Mouse (Mus musculus) midbrain, embryonic 13.5 days (tissue): ENCODE measurements around the gene Slc30a5. TPM values are rescaled to one million over a fixed set of nuclear protein-coding genes. Genes with fewer than 3 reads are reported as not detected.
"Not testable (repeated sequence)": the region's sequence is repeated elsewhere in the genome, so short reads cannot be mapped to it uniquely, and the experiment has no call there.

Experiments
- ATAC-seq: fragments of 200-750 bp; cut with Nextera tagmentation; 2 replicates; pipeline ENCODE4 v1.8.0; 2017; ENCODE audit warnings: mild to moderate bottlenecking, moderate TSS enrichment, moderate library complexity
- H3K27ac ChIP-seq: fragments of 300-500 bp; sonication (generic); 2 replicates; pipeline ENCODE4 v1.5.1; 2015; ENCODE audit warnings: inconsistent platforms, mild to moderate bottlenecking, moderate library complexity
- H3K27me3 ChIP-seq: fragments of 300-500 bp; sonication (generic); 2 replicates; pipeline ENCODE4 v1.6.1; 2015; ENCODE audit warnings: mild to moderate bottlenecking, inconsistent platforms
- H3K36me3 ChIP-seq: fragments of 300-500 bp; sonication (generic); 2 replicates; pipeline ENCODE4 v1.6.1; 2015; ENCODE audit warnings: mild to moderate bottlenecking, inconsistent platforms
- H3K4me1 ChIP-seq: fragments of 300-500 bp; sonication (generic); replicated peaks from 2 replicates; pipeline ENCODE4 v1.6.1; 2015; ENCODE audit warnings: inconsistent platforms
- H3K4me2 ChIP-seq: fragments of 300-500 bp; sonication (generic); replicated peaks from 2 replicates; pipeline ENCODE4 v1.6.1; 2015; ENCODE audit warnings: moderate library complexity, mild to moderate bottlenecking, inconsistent platforms
- H3K4me3 ChIP-seq: fragments of 300-500 bp; sonication (generic); replicated peaks from 2 replicates; pipeline ENCODE4 v1.5.1; 2015; ENCODE audit warnings: mild to moderate bottlenecking, inconsistent platforms
- H3K9ac ChIP-seq: fragments of 300-500 bp; sonication (generic); replicated peaks from 2 replicates; pipeline ENCODE4 v1.6.1; 2015; ENCODE audit warnings: mild to moderate bottlenecking, inconsistent platforms
- H3K9me3 ChIP-seq: fragments of 300-500 bp; sonication (generic); 2 replicates; pipeline ENCODE4 v1.6.1; 2016; ENCODE audit warnings: mild to moderate bottlenecking, inconsistent platforms
- WGBS: fragments of 180-500 bp; shearing (Covaris S2); methylation state at CpG from one replicate; pipeline ENCODE4 v1.1.7; 2015; 5-methylcytosine and 5-hydroxymethylcytosine counted together
- polyA plus RNA-seq: library from polyadenylated mRNA; unstranded; fragments of >200 nt; fragmentation: Nextera tagmentation; extraction: Ambion mirVana; gene quantifications from 2 replicates; pipeline ENCODE4 v1.2.1, GENCODE M21; 2015

Slc30a5 gene
- polyA plus RNA-seq, 1 experiment from 2014 or later: 32.5 TPM

DNA sequence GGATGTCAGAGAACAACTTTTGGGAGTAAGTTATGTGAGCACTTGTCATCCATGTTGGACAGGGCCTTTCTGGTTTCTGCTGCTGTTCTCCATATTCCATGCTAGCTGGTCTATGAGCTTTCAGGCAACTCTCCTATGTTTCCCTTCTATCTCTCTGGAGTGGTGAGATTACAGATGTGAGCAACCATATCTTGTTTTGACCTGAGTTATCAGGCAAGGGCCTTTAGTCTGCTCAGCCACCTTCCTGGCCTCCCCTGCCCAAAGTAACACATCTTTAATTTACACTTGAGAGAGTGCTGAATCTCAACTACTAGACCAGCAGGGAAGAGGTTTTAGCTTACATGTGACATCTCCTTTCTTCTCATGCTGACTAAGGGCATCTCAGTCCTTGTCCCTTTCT, 32.5 kb upstream of the Slc30a5 start:
- ATAC-seq: no peak
- no peak overlapping the region for H3K4me2 ChIP-seq
- no peaks in the 10 kb centered on the region for H3K36me3 ChIP-seq
- no peaks in the 10 kb centered on the region for H3K9me3 ChIP-seq
- H3K4me1 ChIP-seq: no peaks in the 10 kb centered on the region
- H3K4me3 ChIP-seq: no peak overlapping the region
- H3K27ac ChIP-seq: no peak overlapping the region
- H3K9ac ChIP-seq: no peak overlapping the region
- H3K27me3 ChIP-seq: no peaks in the 10 kb centered on the region

DNA sequence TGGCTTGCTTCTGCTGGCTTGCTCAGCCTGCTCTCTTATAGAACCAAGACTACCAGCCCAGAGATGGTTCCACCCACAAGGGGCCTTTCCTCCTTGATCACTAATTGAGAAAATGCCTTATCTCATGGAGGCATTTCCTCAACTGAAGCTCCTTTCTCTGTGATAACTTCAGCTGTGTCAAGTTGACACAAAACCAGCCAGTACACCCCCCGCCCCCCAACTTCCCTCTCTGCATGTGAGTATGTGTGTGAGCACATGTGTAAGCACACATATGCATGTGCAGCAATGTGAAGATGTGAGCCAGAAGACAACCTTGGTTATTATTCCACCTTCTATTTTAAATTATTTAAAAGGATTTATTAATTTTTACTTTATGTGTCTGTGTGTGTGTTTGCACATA, 30.7 kb upstream of the Slc30a5 start:
- H3K27ac ChIP-seq, H3K4me3 ChIP-seq, H3K4me1 ChIP-seq, H3K9me3 ChIP-seq, H3K36me3 ChIP-seq, ATAC-seq, H3K27me3 ChIP-seq, H3K4me2 ChIP-seq, H3K9ac ChIP-seq: not testable (repeated sequence)
- WGBS: 81% methylated on average over 1 of the region's 1 CpGs

DNA sequence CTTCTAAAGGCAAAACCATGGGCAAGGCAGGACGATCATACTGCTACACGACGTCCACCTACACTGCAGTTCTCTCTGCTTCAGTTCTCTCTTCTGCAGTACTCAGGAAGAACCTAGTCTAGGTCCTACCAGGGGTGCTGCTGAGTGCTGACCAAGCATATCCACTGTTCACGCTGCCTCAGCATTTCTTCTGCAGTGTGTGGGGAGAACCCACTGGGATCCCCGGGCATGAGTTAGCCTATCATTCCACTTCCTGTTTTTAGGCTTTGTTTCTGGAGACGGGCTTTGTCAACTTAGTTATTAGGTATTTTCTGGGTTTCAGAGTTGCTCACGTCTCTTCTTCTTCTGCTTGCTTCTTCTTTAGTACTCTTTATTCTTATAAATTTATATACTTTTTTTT, 25.9 kb upstream of the Slc30a5 start:
- H3K4me3 ChIP-seq: no peak overlapping the region
- no peak overlapping the region for H3K27ac ChIP-seq
- H3K4me2 ChIP-seq: no peak overlapping the region
- no peaks in the 10 kb centered on the region for H3K36me3 ChIP-seq
- H3K4me1 ChIP-seq: no peaks in the 10 kb centered on the region
- H3K27me3 ChIP-seq: no peaks in the 10 kb centered on the region
- H3K9ac ChIP-seq: no peak overlapping the region
- no peak for ATAC-seq
- WGBS: 88% methylated on average over 7 of the region's 7 CpGs
- no peaks in the 10 kb centered on the region for H3K9me3 ChIP-seq

DNA sequence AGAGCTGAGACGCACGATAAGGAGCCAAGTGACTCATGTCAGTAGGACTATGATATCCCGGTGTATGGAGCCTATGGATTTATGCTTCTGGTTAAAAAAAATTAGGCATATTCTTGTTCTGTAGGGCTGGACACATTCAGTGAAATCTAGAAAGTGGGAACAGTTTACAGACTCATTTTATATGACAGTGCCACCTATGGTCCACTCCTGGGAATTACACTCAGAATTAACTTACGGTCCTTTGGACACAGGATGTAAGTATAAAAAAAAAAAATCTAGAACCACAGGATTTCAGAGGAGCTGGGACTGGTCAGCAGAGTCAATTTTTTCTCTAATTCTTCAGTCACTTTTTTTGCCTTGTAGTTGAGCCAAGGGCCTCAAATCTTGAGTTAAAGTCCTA, 20.9 kb upstream of the Slc30a5 start:
- no peak overlapping the region for H3K4me2 ChIP-seq
- H3K9me3 ChIP-seq: no peaks in the 10 kb centered on the region
- 57% methylated on average over 4 of the region's 4 CpGs for WGBS
- no peaks in the 10 kb centered on the region for H3K27me3 ChIP-seq
- no peaks in the 10 kb centered on the region for H3K36me3 ChIP-seq
- no peak overlapping the region for H3K27ac ChIP-seq
- H3K4me1 ChIP-seq: no peaks in the 10 kb centered on the region
- no peak overlapping the region for H3K4me3 ChIP-seq
- ATAC-seq: no peak
- no peak overlapping the region for H3K9ac ChIP-seq

- H3K9me3 ChIP-seq: no peaks in the 10 kb centered on the region
- no peaks in the 10 kb centered on the region for H3K4me1 ChIP-seq
- no peak for ATAC-seq
- no peak overlapping the region for H3K27ac ChIP-seq
- no peaks in the 10 kb centered on the region for H3K36me3 ChIP-seq
- 66% methylated on average over 3 of the region's 3 CpGs for WGBS
- H3K4me3 ChIP-seq: no peak overlapping the region
- no peaks in the 10 kb centered on the region for H3K27me3 ChIP-seq
- no peak overlapping the region for H3K4me2 ChIP-seq
- H3K9ac ChIP-seq: no peak overlapping the region
Measured at GRCm38 (mm10) chr13:100853120-100853519, 19.9 kb upstream of the Slc30a5 start.

DNA sequence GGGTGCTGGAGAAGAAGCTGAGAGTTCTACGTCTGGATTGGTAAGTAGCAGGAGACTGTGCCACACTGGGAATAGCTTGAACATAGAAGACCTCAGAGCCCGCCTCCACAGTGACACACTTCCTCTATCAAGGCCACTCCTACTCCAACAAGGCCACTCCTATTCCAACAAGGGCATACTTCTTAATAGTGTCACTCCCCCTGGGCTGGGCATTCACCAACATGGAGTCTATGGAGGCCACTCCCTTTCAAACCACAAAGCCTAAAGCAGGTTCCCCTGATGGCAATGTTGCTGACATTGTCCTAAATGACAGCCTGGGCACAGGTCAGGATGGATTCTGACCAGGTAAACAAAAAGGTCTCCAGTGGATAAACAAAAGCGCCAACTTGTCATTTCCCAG, 15.9 kb upstream of the Slc30a5 start:
- H3K4me1 ChIP-seq: peaks cover 3% of the 10 kb centered on the region
- no peak overlapping the region for H3K27ac ChIP-seq
- H3K9me3 ChIP-seq: no peaks in the 10 kb centered on the region
- WGBS: 91% methylated on average over 3 of the region's 3 CpGs
- H3K4me2 ChIP-seq: no peak overlapping the region
- no peak for ATAC-seq
- H3K9ac ChIP-seq: no peak overlapping the region
- no peaks in the 10 kb centered on the region for H3K36me3 ChIP-seq
- no peak overlapping the region for H3K4me3 ChIP-seq
- no peaks in the 10 kb centered on the region for H3K27me3 ChIP-seq

GRCm38 (mm10) chr13:100846891-100847579, 13.8 kb upstream of the Slc30a5 start:
- Histone ChIP-seq H3K4me3 (0 out of 2 replicates have a peak overlapping the region, but pooled peaks have one; percentile 7), H3K9me3 (no peaks in the 10 kb centered on the region), H3K27me3 (no peaks in the 10 kb centered on the region), H3K9ac (0 out of 2 replicates have a peak overlapping the region, but pooled peaks have one; percentile 21), H3K4me2 (peak overlapping the region; percentile 46), H3K4me1 (peaks cover 3% of the 10 kb centered on the region), H3K36me3 (no peaks in the 10 kb centered on the region), H3K27ac (no peak overlapping the region)
- peak; percentile 86 for ATAC-seq
- WGBS: 38% methylated on average over 21 of the region's 21 CpGs

- 90% methylated on average over 8 of the region's 8 CpGs for WGBS
- no peak overlapping the region for H3K27ac ChIP-seq
Measured at GRCm38 (mm10) chr13:100846254-100846653, 13.0 kb upstream of the Slc30a5 start.

DNA sequence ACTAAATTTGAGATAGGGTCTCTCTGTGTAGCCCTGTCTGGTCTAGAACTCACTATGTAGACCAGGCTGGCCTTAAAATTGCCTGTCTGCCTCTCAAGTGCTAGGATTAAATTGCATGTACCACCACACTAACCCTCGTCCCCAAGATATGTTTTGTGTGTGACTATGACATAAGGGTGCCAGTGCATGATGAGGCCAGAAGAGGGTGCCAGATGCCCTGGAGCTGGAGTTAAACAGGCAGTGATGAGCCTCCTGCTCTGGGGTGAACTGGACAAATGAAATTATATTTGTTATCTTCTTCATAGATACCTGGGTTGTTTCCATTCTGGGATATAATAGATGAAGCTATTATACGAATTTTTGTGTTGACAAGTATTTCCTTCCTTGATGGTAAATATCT, 10.7 kb upstream of the Slc30a5 start:
- Histone ChIP-seq H3K27ac (no peak overlapping the region), H3K36me3 (no peaks in the 10 kb centered on the region), H3K27me3 (no peaks in the 10 kb centered on the region), H3K4me2 (no peak overlapping the region), H3K9ac (no peak overlapping the region), H3K9me3 (no peaks in the 10 kb centered on the region), H3K4me3 (no peak overlapping the region), H3K4me1 (peaks cover 3% of the 10 kb centered on the region)
- ATAC-seq: no peak
- 85% methylated on average over 2 of the region's 2 CpGs for WGBS

More at GRCm38 (mm10) chr13:100846254-100846653, 13.0 kb upstream of the Slc30a5 start:
- Histone ChIP-seq H3K4me1 (peaks cover 3% of the 10 kb centered on the region), H3K27me3 (no peaks in the 10 kb centered on the region), H3K36me3 (no peaks in the 10 kb centered on the region), H3K4me3 (no peak overlapping the region), H3K9me3 (no peaks in the 10 kb centered on the region), H3K9ac (no peak overlapping the region), H3K4me2 (no peak overlapping the region)
- no peak for ATAC-seq

DNA sequence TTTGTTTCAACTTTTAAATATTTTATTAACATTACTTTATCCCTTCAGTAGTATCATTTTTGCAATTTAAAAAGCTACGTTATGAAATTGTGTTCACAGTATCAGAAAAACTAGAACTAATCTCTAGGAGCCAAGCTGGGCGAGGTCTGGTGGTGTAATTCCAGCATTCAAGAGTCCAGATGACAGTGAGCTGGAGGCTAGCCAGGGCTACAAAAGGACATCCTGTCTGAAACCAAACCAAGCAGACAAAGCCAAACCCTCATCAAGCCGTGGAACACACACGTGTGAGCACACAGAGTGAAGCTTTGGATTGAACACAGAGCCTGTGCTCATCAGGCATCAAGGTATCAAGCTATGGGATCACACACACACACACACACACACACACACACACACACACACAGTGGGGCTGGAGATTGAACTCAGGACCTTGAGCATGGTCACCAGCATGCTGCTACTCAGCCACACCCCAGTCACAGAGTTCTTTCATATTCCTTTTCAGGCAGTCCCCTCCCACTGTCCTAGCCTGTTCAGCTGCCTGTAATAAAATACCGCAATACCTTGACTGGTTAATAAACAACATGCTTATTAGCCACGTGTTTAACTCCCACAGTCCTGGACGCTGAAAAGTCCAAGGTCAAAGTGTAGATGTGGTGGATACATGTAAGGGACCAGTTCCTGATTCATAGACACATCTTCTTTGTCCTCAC, 9.9 kb upstream of the Slc30a5 start:
- no peak overlapping the region for H3K27ac ChIP-seq
- no peaks in the 10 kb centered on the region for H3K27me3 ChIP-seq
- no peak overlapping the region for H3K4me3 ChIP-seq
- peaks cover 3% of the 10 kb centered on the region for H3K4me1 ChIP-seq
- H3K9ac ChIP-seq: no peak overlapping the region
- H3K36me3 ChIP-seq: no peaks in the 10 kb centered on the region
- WGBS: 87% methylated on average over 7 of the region's 7 CpGs
- no peak for ATAC-seq
- no peak overlapping the region for H3K4me2 ChIP-seq
- no peaks in the 10 kb centered on the region for H3K9me3 ChIP-seq

DNA sequence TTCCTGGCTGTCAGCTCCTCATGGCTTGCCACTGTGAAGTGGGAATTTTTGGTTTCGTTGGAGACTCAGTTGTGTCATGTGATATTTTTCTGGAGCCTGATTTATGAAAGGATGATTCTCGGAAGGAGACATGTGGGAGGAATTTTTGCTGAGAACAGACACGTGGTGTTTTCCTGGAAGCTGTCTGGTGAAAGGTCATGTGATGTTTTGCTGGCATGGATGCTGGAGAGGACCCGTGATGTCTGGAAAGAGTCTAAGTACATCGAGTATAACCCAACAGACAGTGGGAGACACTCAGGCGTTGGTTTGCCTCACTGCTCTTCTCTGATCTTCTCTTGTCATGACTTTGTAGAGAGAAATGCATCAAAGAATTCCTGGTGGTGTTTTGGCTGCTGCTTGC, 8.5 kb upstream of the Slc30a5 start:
- Histone ChIP-seq H3K9ac (no peak overlapping the region), H3K27me3 (no peaks in the 10 kb centered on the region), H3K4me2 (no peak overlapping the region), H3K4me1 (no peaks in the 10 kb centered on the region), H3K4me3 (no peak overlapping the region), H3K36me3 (no peaks in the 10 kb centered on the region), H3K27ac (no peak overlapping the region), H3K9me3 (no peaks in the 10 kb centered on the region)
- 79% methylated on average over 6 of the region's 6 CpGs for WGBS
- no peak for ATAC-seq

- Histone ChIP-seq H3K27ac (no peak overlapping the region), H3K9ac (no peak overlapping the region), H3K9me3 (no peaks in the 10 kb centered on the region), H3K4me3 (no peak overlapping the region), H3K27me3 (no peaks in the 10 kb centered on the region), H3K36me3 (no peaks in the 10 kb centered on the region), H3K4me1 (peaks cover 22% of the 10 kb centered on the region), H3K4me2 (no peak overlapping the region)
- no peak for ATAC-seq
Measured at GRCm38 (mm10) chr13:100834777-100835176, 1.6 kb upstream of the Slc30a5 start.

GRCm38 (mm10) chr13:100833640-100834002, 394 bp upstream of the Slc30a5 start:
- Histone ChIP-seq H3K27me3 (no peaks in the 10 kb centered on the region), H3K9ac (no peak overlapping the region), H3K9me3 (no peaks in the 10 kb centered on the region), H3K4me3 (peak overlapping the region; percentile 95), H3K36me3 (no peaks in the 10 kb centered on the region), H3K27ac (no peak overlapping the region), H3K4me2 (peak overlapping the region; percentile 78), H3K4me1 (peaks cover 22% of the 10 kb centered on the region)
- ATAC-seq: no peak
- 61% methylated on average over 6 of the region's 6 CpGs for WGBS
